Mouse (Mus musculus) ES-Bruce4 (cell line): Measurements from ENCODE around the gene Trim40. TPM values are rescaled to one million over a fixed set of nuclear protein-coding genes. Genes with fewer than 3 reads are reported as not detected.

Source experiments
- H3K27ac ChIP-seq: 2 replicates; pipeline ENCODE4 v1.5.1; 2012; ENCODE audit warnings: low read length, inconsistent platforms; ENCODE audit not compliant: insufficient read depth
- H3K27me3 ChIP-seq: 2 replicates; pipeline ENCODE4 v1.6.1; 2012; ENCODE audit warnings: mild to moderate bottlenecking, low read length, inconsistent platforms; ENCODE audit not compliant: control insufficient read depth, poor library complexity, insufficient read depth, severe bottlenecking
- H3K36me3 ChIP-seq: 2 replicates; pipeline ENCODE4 v1.6.1; 2012; ENCODE audit warnings: inconsistent platforms, mild to moderate bottlenecking, low read length, moderate library complexity; ENCODE audit not compliant: control insufficient read depth, poor library complexity, insufficient read depth, severe bottlenecking
- H3K4me1 ChIP-seq: one replicate; pipeline ENCODE4 v1.8.1; 2011; ENCODE audit warnings: low read length; ENCODE audit not compliant: control insufficient read depth, insufficient read depth
- H3K4me3 ChIP-seq: 2 replicates; pipeline ENCODE4 v1.5.1; 2011; ENCODE audit warnings: low read depth, mild to moderate bottlenecking, low read length
- H3K9ac ChIP-seq: 2 replicates; pipeline ENCODE4 v1.6.1; 2012; ENCODE audit warnings: low read depth, mild to moderate bottlenecking, inconsistent platforms; ENCODE audit not compliant: poor library complexity, severe bottlenecking
- H3K9me3 ChIP-seq: replicated peaks from 2 replicates; pipeline ENCODE4 v1.6.1; 2012; ENCODE audit warnings: mild to moderate bottlenecking, low read length, inconsistent platforms; ENCODE audit not compliant: control insufficient read depth, poor library complexity, insufficient read depth, severe bottlenecking
- CTCF ChIP-seq: IDR thresholded peaks from one replicate; pipeline ENCODE4 v1.8.1; 2011; ENCODE audit warnings: low read depth, low read length
- EP300 ChIP-seq: IDR thresholded peaks from 2 replicates; pipeline ENCODE4 v1.6.1; 2011; ENCODE audit warnings: low read depth, low read length; ENCODE audit not compliant: insufficient read depth
- POLR2A ChIP-seq: IDR thresholded peaks from one replicate; pipeline ENCODE4 v1.8.1; 2011; ENCODE audit warnings: low read length; ENCODE audit not compliant: insufficient read depth
- polyA plus RNA-seq: library from polyadenylated mRNA; stranded (reverse); fragments of >200 nt; gene quantifications from 2 replicates; pipeline ENCODE4 v1.2.4, GENCODE M21; 2011; ENCODE audit warnings: low read depth; ENCODE audit not compliant: missing spikeins, insufficient read depth, insufficient read length

Gene Trim40
- 0.41 TPM in 1 of 2 replicates, not detected in the other for polyA plus RNA-seq

DNA sequence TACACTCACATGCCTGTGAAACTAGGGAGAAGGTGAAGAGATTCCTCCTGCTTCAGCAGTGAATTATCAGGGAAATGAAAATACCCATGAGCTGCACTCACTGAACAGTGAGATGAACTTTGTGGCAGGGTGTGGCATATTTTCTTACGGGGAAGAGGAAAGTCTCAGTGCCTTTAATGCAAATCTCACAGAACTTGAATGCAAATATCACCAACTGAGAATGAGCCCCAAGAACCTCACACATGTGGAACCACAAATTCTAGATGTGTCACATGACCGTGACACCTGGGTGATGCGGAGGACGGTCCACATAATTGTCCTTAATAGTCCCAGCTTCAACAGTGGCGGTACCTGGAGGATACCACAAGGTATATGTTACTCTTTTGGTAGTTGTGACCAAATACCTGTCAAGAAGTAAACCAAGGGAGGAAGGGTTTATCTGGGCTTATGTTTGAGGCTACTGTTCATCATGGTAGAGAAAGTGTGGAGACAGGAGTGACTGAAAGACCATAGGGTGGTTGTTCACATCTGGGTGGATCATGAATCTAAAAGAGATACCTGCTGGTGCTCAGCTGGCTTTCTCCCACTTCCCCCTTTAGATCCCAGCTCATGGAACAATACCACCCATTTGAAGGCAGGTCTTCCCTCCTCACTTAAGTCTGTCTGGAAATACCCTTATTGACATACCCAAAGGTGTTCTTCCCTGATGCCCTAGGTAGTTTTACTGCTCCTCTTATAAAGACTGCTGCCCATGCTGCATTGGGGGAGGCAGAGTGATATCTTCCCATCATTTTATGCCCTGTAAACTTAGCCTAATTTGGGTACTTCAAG is at the start of gene Trim40:
TSS of gene Trim40 (minus strand) at position 51 of the 831 bp plus-strand sequence.
- no peak within 1 kb of the TSS for H3K27ac ChIP-seq
- H3K4me1 ChIP-seq, result no peaks in the 10 kb centered on the region
- H3K9ac ChIP-seq, result no peak within 1 kb of the TSS
- no peaks in the 10 kb centered on the region for H3K9me3 ChIP-seq
- H3K4me3 ChIP-seq, result no peak within 1 kb of the TSS
- H3K36me3 ChIP-seq, result no peaks in the 10 kb centered on the region
- H3K27me3 ChIP-seq, result no peaks in the 10 kb centered on the region
- TF ChIP-seq CTCF (no peak), POLR2A (no peak), EP300 (no peak)

DNA sequence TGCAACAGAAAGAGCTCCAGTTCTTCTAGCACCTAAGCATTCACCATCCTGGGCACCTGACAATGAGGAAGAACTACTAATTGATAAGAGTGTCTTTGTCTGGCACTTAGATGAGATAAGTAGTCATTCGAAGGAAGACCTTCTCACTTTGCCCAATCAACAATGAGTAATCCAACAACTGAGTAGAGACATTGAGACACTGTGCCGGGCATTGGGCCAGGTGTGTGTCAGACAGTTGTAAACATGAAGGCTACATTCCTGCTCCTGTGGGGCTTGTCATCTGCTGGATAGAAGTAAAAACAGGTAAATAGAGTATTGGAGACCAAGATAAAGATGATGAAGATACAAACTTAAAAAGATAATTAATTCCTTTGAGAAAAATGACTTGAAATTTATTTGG is 48.1 kb upstream of the Trim40 start:
- H3K4me1 ChIP-seq, result peaks cover 2% of the 10 kb centered on the region
- H3K9me3 ChIP-seq, result no peaks in the 10 kb centered on the region
- no peak overlapping the region for H3K4me3 ChIP-seq
- H3K9ac ChIP-seq, result no peak overlapping the region
- H3K36me3 ChIP-seq, result no peaks in the 10 kb centered on the region
- H3K27me3 ChIP-seq, result no peaks in the 10 kb centered on the region
- H3K27ac ChIP-seq, result no peak overlapping the region
- no peak for TF ChIP-seq POLR2A
- no peak for TF ChIP-seq CTCF
- TF ChIP-seq EP300, result no peak

- Histone ChIP-seq H3K9ac (no peak overlapping the region), H3K4me1 (no peaks in the 10 kb centered on the region), H3K27me3 (no peaks in the 10 kb centered on the region), H3K9me3 (no peaks in the 10 kb centered on the region), H3K4me3 (no peak overlapping the region), H3K36me3 (no peaks in the 10 kb centered on the region), H3K27ac (no peak overlapping the region)
- no peak for TF ChIP-seq EP300
- no peak for TF ChIP-seq POLR2A
- no peak for TF ChIP-seq CTCF
These were observed 41.9 kb upstream of the Trim40 start for GRCm38 (mm10) chr17:36931806-36932205.

GRCm38 (mm10) chr17:36931130-36931529 is 41.2 kb upstream of the Trim40 start:
- Histone ChIP-seq H3K4me3 (no peak overlapping the region), H3K9me3 (no peaks in the 10 kb centered on the region), H3K27ac (no peak overlapping the region), H3K9ac (no peak overlapping the region), H3K4me1 (no peaks in the 10 kb centered on the region), H3K27me3 (no peaks in the 10 kb centered on the region), H3K36me3 (no peaks in the 10 kb centered on the region)
- TF ChIP-seq EP300 (no peak), CTCF (no peak), POLR2A (no peak)

GRCm38 (mm10) chr17:36930233-36930632 is 40.3 kb upstream of the Trim40 start:
- H3K4me1 ChIP-seq, result no peaks in the 10 kb centered on the region
- H3K9me3 ChIP-seq, result no peaks in the 10 kb centered on the region
- no peak overlapping the region for H3K27ac ChIP-seq
- no peak overlapping the region for H3K9ac ChIP-seq
- H3K27me3 ChIP-seq, result no peaks in the 10 kb centered on the region
- H3K36me3 ChIP-seq, result no peaks in the 10 kb centered on the region
- no peak for TF ChIP-seq POLR2A
- no peak for TF ChIP-seq CTCF
- TF ChIP-seq EP300, result no peak
- H3K4me3 ChIP-seq, result no peak overlapping the region

- no peaks in the 10 kb centered on the region for H3K4me1 ChIP-seq
- no peak overlapping the region for H3K9ac ChIP-seq
- H3K9me3 ChIP-seq, result no peaks in the 10 kb centered on the region
- TF ChIP-seq CTCF (no peak), POLR2A (no peak), EP300 (no peak)
- H3K36me3 ChIP-seq, result no peaks in the 10 kb centered on the region
- H3K4me3 ChIP-seq, result no peak overlapping the region
- H3K27ac ChIP-seq, result no peak overlapping the region
- H3K27me3 ChIP-seq, result no peaks in the 10 kb centered on the region
These were observed 39.5 kb upstream of the Trim40 start for GRCm38 (mm10) chr17:36929236-36929932.
